Mouse (Mus musculus): ENCODE measurements around the gene Olfr1493-ps1. TPM values are rescaled to one million over a fixed set of nuclear protein-coding genes. Genes with fewer than 3 reads are reported as not detected.

Olfr1493-ps1 gene
- not detected for polyA plus RNA-seq (2015; fragmentation: Illumina TruSeq; extraction: RNeasy Lipid Tissue Mini Kit (QIAGEN cat#74804); ENCODE audit: insufficient read depth, low replicate concordance)

DNA sequence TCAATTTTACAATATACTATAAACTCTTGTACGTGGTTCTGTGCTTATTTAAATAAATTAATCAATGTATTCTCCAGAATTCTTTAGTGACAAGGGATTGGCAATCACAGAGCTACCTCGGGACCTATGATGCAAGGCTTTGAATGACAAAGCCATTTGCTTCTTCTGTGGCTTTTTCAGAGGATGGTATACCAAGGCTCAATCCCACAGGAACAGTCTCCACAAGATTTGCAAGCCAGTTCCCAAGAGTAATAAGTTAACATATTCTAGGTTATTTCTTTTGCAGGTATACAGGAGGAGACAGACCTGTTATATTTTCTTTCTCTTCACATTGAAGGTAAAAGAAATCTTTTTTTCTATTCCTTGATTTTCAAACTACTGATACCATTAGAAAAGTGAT, at the start of gene Olfr1493-ps1:
TSS of gene Olfr1493-ps1 (plus strand) at position 301 of the 400 bp plus-strand sequence.

GRCm38 (mm10) chr19:13696968-13697367, 26.1 kb upstream of the Olfr1493-ps1 start, which contains the start of gene Olfr1491:
Olfr1491 (plus strand) TSS chr19:13697268.

DNA sequence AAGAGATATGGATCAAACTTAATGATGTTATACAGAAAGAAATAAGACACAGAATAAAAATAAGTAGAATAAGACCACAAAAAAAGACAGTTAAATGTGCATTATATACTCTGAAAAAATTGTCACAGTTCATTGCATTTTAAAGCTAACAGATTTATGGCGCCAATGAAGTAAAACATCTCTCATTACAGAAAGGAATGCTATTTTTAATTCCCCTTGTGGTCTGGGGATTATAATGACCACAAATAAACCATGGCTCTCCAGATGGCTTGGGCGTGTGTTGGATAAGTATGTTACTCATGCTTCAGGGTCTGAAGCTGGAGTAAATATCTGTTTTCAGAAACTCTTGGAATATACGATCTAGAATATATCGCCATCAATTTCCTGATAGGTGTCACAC, 16.4 kb downstream of the Olfr1493-ps1 start, which contains the start of gene Olfr1494:
TSS of gene Olfr1494 (plus strand) at position 301 of the 400 bp plus-strand sequence.

GRCm38 (mm10) chr19:13764306-13764705, 41.2 kb downstream of the Olfr1493-ps1 start, which contains the start of gene Olfr1495:
Olfr1495 (plus strand) TSS chr19:13764606.

GRCm38 (mm10) chr19:13777578-13777977, 54.5 kb downstream of the Olfr1493-ps1 start, which contains the start of gene Olfr1496:
Olfr1496 (plus strand) TSS chr19:13777878.

Other genes starting within 250 kb of the Olfr1493-ps1 start
- not detected for gene Olfr1475, start 243.1 kb upstream of the Olfr1493-ps1 start, polyA plus RNA-seq (2015; fragmentation: Illumina TruSeq; extraction: RNeasy Lipid Tissue Mini Kit (QIAGEN cat#74804); ENCODE audit: insufficient read depth, low replicate concordance)
- not detected for gene Olfr1477, start 222.7 kb upstream of the Olfr1493-ps1 start, polyA plus RNA-seq (2015; fragmentation: Illumina TruSeq; extraction: RNeasy Lipid Tissue Mini Kit (QIAGEN cat#74804); ENCODE audit: insufficient read depth, low replicate concordance)
- gene Olfr1480, start 195.4 kb upstream of the Olfr1493-ps1 start, polyA plus RNA-seq (2015; fragmentation: Illumina TruSeq; extraction: RNeasy Lipid Tissue Mini Kit (QIAGEN cat#74804); ENCODE audit: insufficient read depth, low replicate concordance): not detected
- gene Olfr1484, start 139.8 kb upstream of the Olfr1493-ps1 start, polyA plus RNA-seq (2015; fragmentation: Illumina TruSeq; extraction: RNeasy Lipid Tissue Mini Kit (QIAGEN cat#74804); ENCODE audit: insufficient read depth, low replicate concordance): not detected
- not detected for gene Olfr1487, start 105.9 kb upstream of the Olfr1493-ps1 start, polyA plus RNA-seq (2015; fragmentation: Illumina TruSeq; extraction: RNeasy Lipid Tissue Mini Kit (QIAGEN cat#74804); ENCODE audit: insufficient read depth, low replicate concordance)
- gene Olfr1489, start 91.7 kb upstream of the Olfr1493-ps1 start, polyA plus RNA-seq (2015; fragmentation: Illumina TruSeq; extraction: RNeasy Lipid Tissue Mini Kit (QIAGEN cat#74804); ENCODE audit: insufficient read depth, low replicate concordance): not detected
- gene Olfr1490, start 72.2 kb upstream of the Olfr1493-ps1 start, polyA plus RNA-seq (2015; fragmentation: Illumina TruSeq; extraction: RNeasy Lipid Tissue Mini Kit (QIAGEN cat#74804); ENCODE audit: insufficient read depth, low replicate concordance): not detected
- not detected for gene Olfr1491, start 26.0 kb upstream of the Olfr1493-ps1 start, polyA plus RNA-seq (2015; fragmentation: Illumina TruSeq; extraction: RNeasy Lipid Tissue Mini Kit (QIAGEN cat#74804); ENCODE audit: insufficient read depth, low replicate concordance)
- gene Olfr1494, start 16.4 kb downstream of the Olfr1493-ps1 start, polyA plus RNA-seq (2015; fragmentation: Illumina TruSeq; extraction: RNeasy Lipid Tissue Mini Kit (QIAGEN cat#74804); ENCODE audit: insufficient read depth, low replicate concordance): not detected
- not detected for gene Olfr1495, start 41.3 kb downstream of the Olfr1493-ps1 start, polyA plus RNA-seq (2015; fragmentation: Illumina TruSeq; extraction: RNeasy Lipid Tissue Mini Kit (QIAGEN cat#74804); ENCODE audit: insufficient read depth, low replicate concordance)
- not detected for gene Olfr1496, start 54.6 kb downstream of the Olfr1493-ps1 start, polyA plus RNA-seq (2015; fragmentation: Illumina TruSeq; extraction: RNeasy Lipid Tissue Mini Kit (QIAGEN cat#74804); ENCODE audit: insufficient read depth, low replicate concordance)
- gene Olfr1497, start 74.9 kb downstream of the Olfr1493-ps1 start, polyA plus RNA-seq (2015; fragmentation: Illumina TruSeq; extraction: RNeasy Lipid Tissue Mini Kit (QIAGEN cat#74804); ENCODE audit: insufficient read depth, low replicate concordance): not detected
- not detected for gene Olfr1499, start 96.2 kb downstream of the Olfr1493-ps1 start, polyA plus RNA-seq (2015; fragmentation: Illumina TruSeq; extraction: RNeasy Lipid Tissue Mini Kit (QIAGEN cat#74804); ENCODE audit: insufficient read depth, low replicate concordance)
- gene Olfr1500, start 107.2 kb downstream of the Olfr1493-ps1 start, polyA plus RNA-seq (2015; fragmentation: Illumina TruSeq; extraction: RNeasy Lipid Tissue Mini Kit (QIAGEN cat#74804); ENCODE audit: insufficient read depth, low replicate concordance): not detected
- not detected for gene Olfr1501, start 127.4 kb downstream of the Olfr1493-ps1 start, polyA plus RNA-seq (2015; fragmentation: Illumina TruSeq; extraction: RNeasy Lipid Tissue Mini Kit (QIAGEN cat#74804); ENCODE audit: insufficient read depth, low replicate concordance)
- gene Olfr1502, start 138.5 kb downstream of the Olfr1493-ps1 start, polyA plus RNA-seq (2015; fragmentation: Illumina TruSeq; extraction: RNeasy Lipid Tissue Mini Kit (QIAGEN cat#74804); ENCODE audit: insufficient read depth, low replicate concordance): not detected
- gene Olfr1504, start 174.7 kb downstream of the Olfr1493-ps1 start, polyA plus RNA-seq (2015; fragmentation: Illumina TruSeq; extraction: RNeasy Lipid Tissue Mini Kit (QIAGEN cat#74804); ENCODE audit: insufficient read depth, low replicate concordance): not detected
- gene Olfr1505, start 190.3 kb downstream of the Olfr1493-ps1 start, polyA plus RNA-seq (2015; fragmentation: Illumina TruSeq; extraction: RNeasy Lipid Tissue Mini Kit (QIAGEN cat#74804); ENCODE audit: insufficient read depth, low replicate concordance): not detected